Mouse (Mus musculus): ENCODE results near the gene Calhm6. TPM values are rescaled to one million over a fixed set of nuclear protein-coding genes. Genes with fewer than 3 reads are reported as not detected.

The Calhm6 gene
- polyA plus RNA-seq, 1 experiment, result 0.05 TPM

GRCm38 (mm10) chr10:34091888-34092287 is 35.9 kb downstream of the Calhm6 start:
- Histone ChIP-seq H3K4me2 (ENCODE audit: low read depth) (no peak overlapping the region), H3ac (ENCODE audit: control insufficient read depth, insufficient read length) (no peak overlapping the region), H3K27me3 (ENCODE audit: control insufficient read depth, insufficient read depth, insufficient read length) (no peaks in the 10 kb centered on the region), H3K4me3 (no peak overlapping the region), H3K79me2 (ENCODE audit: control insufficient read depth, insufficient read depth) (no peaks in the 10 kb centered on the region), H3K36me3 (ENCODE audit: control insufficient read depth, insufficient read depth) (no peaks in the 10 kb centered on the region)
- TF ChIP-seq POLR2AphosphoS2 (IDR thresholded peaks at IDR 0.05; ENCODE audit: insufficient read length, low read depth) (no peak), MYOD1 (IDR thresholded peaks at IDR 0.05; ENCODE audit: control insufficient read depth in 1 of 3, insufficient read length in 2 of 3, low read depth in 2 of 3) (no peak), TCF12 (IDR thresholded peaks at IDR 0.05; ENCODE audit: insufficient read depth, poor library complexity, severe bottlenecking) (no peak), POLR2A (IDR thresholded peaks at IDR 0.05; ENCODE audit: insufficient read length, low read depth) (no peak), E2F4 (IDR thresholded peaks at IDR 0.05; ENCODE audit: insufficient read depth) (no peak), REST (IDR thresholded peaks at IDR 0.05; ENCODE audit: insufficient read depth, insufficient read length) (no peak), SRF (IDR thresholded peaks at IDR 0.05; ENCODE audit: control insufficient read depth, insufficient read length, low read depth) (no peak), MYOG (IDR thresholded peaks at IDR 0.05; ENCODE audit: control insufficient read depth in 1 of 3, insufficient read depth in 1 of 3, insufficient read length in 2 of 3, low read depth in 2 of 3) (no peak), TCF3 (IDR thresholded peaks at IDR 0.05; ENCODE audit: insufficient read length, low read depth) (no peak), USF1 (IDR thresholded peaks at IDR 0.05; ENCODE audit: low read depth) (no peak), CEBPB (IDR thresholded peaks at IDR 0.05; ENCODE audit: insufficient read depth, poor library complexity, severe bottlenecking) (no peak), MAX (IDR thresholded peaks at IDR 0.05; ENCODE audit: low read depth) (no peak)

GRCm38 (mm10) chr10:34090481-34090880 is 37.3 kb downstream of the Calhm6 start:
- Histone ChIP-seq H3K27me3 (ENCODE audit: control insufficient read depth, insufficient read depth, insufficient read length) (no peaks in the 10 kb centered on the region), H3K36me3 (ENCODE audit: control insufficient read depth, insufficient read depth) (no peaks in the 10 kb centered on the region), H3K4me2 (ENCODE audit: low read depth) (no peak overlapping the region), H3K4me3 (no peak overlapping the region), H3ac (ENCODE audit: control insufficient read depth, insufficient read length) (no peak overlapping the region), H3K79me2 (ENCODE audit: control insufficient read depth, insufficient read depth) (no peaks in the 10 kb centered on the region)
- TF ChIP-seq MYOD1 (IDR thresholded peaks at IDR 0.05; ENCODE audit: control insufficient read depth in 1 of 3, insufficient read length in 2 of 3, low read depth in 2 of 3) (no peak), SRF (IDR thresholded peaks at IDR 0.05; ENCODE audit: control insufficient read depth, insufficient read length, low read depth) (no peak), POLR2A (IDR thresholded peaks at IDR 0.05; ENCODE audit: insufficient read length, low read depth) (no peak), MAX (IDR thresholded peaks at IDR 0.05; ENCODE audit: low read depth) (no peak), TCF3 (IDR thresholded peaks at IDR 0.05; ENCODE audit: insufficient read length, low read depth) (no peak), TCF12 (IDR thresholded peaks at IDR 0.05; ENCODE audit: insufficient read depth, poor library complexity, severe bottlenecking) (no peak), E2F4 (IDR thresholded peaks at IDR 0.05; ENCODE audit: insufficient read depth) (no peak), REST (IDR thresholded peaks at IDR 0.05; ENCODE audit: insufficient read depth, insufficient read length) (no peak), CEBPB (IDR thresholded peaks at IDR 0.05; ENCODE audit: insufficient read depth, poor library complexity, severe bottlenecking) (no peak), USF1 (IDR thresholded peaks at IDR 0.05; ENCODE audit: low read depth) (no peak), MYOG (IDR thresholded peaks at IDR 0.05; ENCODE audit: control insufficient read depth in 1 of 3, insufficient read depth in 1 of 3, insufficient read length in 2 of 3, low read depth in 2 of 3) (no peak), POLR2AphosphoS2 (IDR thresholded peaks at IDR 0.05; ENCODE audit: insufficient read length, low read depth) (no peak)

GRCm38 (mm10) chr10:34089517-34089916 is 38.3 kb downstream of the Calhm6 start:
- Histone ChIP-seq H3K4me2 (ENCODE audit: low read depth) (no peak overlapping the region), H3K79me2 (ENCODE audit: control insufficient read depth, insufficient read depth) (no peaks in the 10 kb centered on the region), H3K36me3 (ENCODE audit: control insufficient read depth, insufficient read depth) (no peaks in the 10 kb centered on the region), H3K27me3 (ENCODE audit: control insufficient read depth, insufficient read depth, insufficient read length) (no peaks in the 10 kb centered on the region), H3ac (ENCODE audit: control insufficient read depth, insufficient read length) (no peak overlapping the region), H3K4me3 (no peak overlapping the region)
- TF ChIP-seq MYOD1 (IDR thresholded peaks at IDR 0.05; ENCODE audit: control insufficient read depth in 1 of 3, insufficient read length in 2 of 3, low read depth in 2 of 3) (no peak), MAX (IDR thresholded peaks at IDR 0.05; ENCODE audit: low read depth) (no peak), MYOG (IDR thresholded peaks at IDR 0.05; ENCODE audit: control insufficient read depth in 1 of 3, insufficient read depth in 1 of 3, insufficient read length in 2 of 3, low read depth in 2 of 3) (no peak)

DNA sequence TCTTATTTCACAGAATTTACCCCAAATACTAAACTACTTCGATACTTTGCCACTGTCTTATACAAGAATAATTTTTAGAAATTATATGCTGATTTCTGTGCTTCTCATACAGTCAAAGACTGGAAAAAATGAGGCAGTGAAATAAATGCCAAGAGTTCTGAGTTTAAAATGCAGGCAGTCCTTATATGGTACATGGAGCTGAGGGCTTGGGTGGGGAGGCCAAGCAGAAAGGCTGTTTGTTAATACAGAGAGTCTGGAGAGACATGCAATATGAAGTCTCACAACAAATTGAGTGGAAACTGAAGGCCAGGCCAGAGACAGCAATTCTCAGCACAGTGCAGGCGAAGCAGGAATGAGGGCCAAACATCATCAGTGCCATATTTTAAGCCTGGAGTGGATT is 39.3 kb downstream of the Calhm6 start:
- TF ChIP-seq TCF3 (IDR thresholded peaks at IDR 0.05; ENCODE audit: insufficient read length, low read depth) (no peak), TCF12 (IDR thresholded peaks at IDR 0.05; ENCODE audit: insufficient read depth, poor library complexity, severe bottlenecking) (no peak), MYOD1 (IDR thresholded peaks at IDR 0.05; ENCODE audit: control insufficient read depth in 1 of 3, insufficient read length in 2 of 3, low read depth in 2 of 3) (no peak), REST (IDR thresholded peaks at IDR 0.05; ENCODE audit: insufficient read depth, insufficient read length) (no peak), MYOG (IDR thresholded peaks at IDR 0.05; ENCODE audit: control insufficient read depth in 1 of 3, insufficient read depth in 1 of 3, insufficient read length in 2 of 3, low read depth in 2 of 3) (no peak), SRF (IDR thresholded peaks at IDR 0.05; ENCODE audit: control insufficient read depth, insufficient read length, low read depth) (no peak), POLR2A (IDR thresholded peaks at IDR 0.05; ENCODE audit: insufficient read length, low read depth) (no peak), USF1 (IDR thresholded peaks at IDR 0.05; ENCODE audit: low read depth) (no peak), POLR2AphosphoS2 (IDR thresholded peaks at IDR 0.05; ENCODE audit: insufficient read length, low read depth) (no peak), E2F4 (IDR thresholded peaks at IDR 0.05; ENCODE audit: insufficient read depth) (no peak), CEBPB (IDR thresholded peaks at IDR 0.05; ENCODE audit: insufficient read depth, poor library complexity, severe bottlenecking) (no peak), MAX (IDR thresholded peaks at IDR 0.05; ENCODE audit: low read depth) (no peak)
- H3K36me3 ChIP-seq (ENCODE audit: control insufficient read depth, insufficient read depth), result no peaks in the 10 kb centered on the region
- no peaks in the 10 kb centered on the region for H3K79me2 ChIP-seq (ENCODE audit: control insufficient read depth, insufficient read depth)
- H3K4me2 ChIP-seq (ENCODE audit: low read depth), result no peak overlapping the region
- no peak overlapping the region for H3ac ChIP-seq (ENCODE audit: control insufficient read depth, insufficient read length)
- no peak overlapping the region for H3K4me3 ChIP-seq
- no peaks in the 10 kb centered on the region for H3K27me3 ChIP-seq (ENCODE audit: control insufficient read depth, insufficient read depth, insufficient read length)

GRCm38 (mm10) chr10:34086514-34086913 is 41.3 kb downstream of the Calhm6 start:
- Histone ChIP-seq H3K36me3 (ENCODE audit: control insufficient read depth, insufficient read depth) (no peaks in the 10 kb centered on the region), H3K4me3 (no peak overlapping the region), H3K27me3 (ENCODE audit: control insufficient read depth, insufficient read depth, insufficient read length) (no peaks in the 10 kb centered on the region), H3K79me2 (ENCODE audit: control insufficient read depth, insufficient read depth) (no peaks in the 10 kb centered on the region), H3K4me2 (ENCODE audit: low read depth) (no peak overlapping the region), H3ac (ENCODE audit: control insufficient read depth, insufficient read length) (no peak overlapping the region)
- no peak for TF ChIP-seq MAX (IDR thresholded peaks at IDR 0.05; ENCODE audit: low read depth)

Other genes starting within 250 kb of the Calhm6 start
- 0.01 TPM for gene Rsph4a, start 222.9 kb downstream of the Calhm6 start, polyA plus RNA-seq (2012; fragmentation: generic; extraction: Trizol)
- gene Zup1, start 176.7 kb downstream of the Calhm6 start, polyA plus RNA-seq (2012; fragmentation: generic; extraction: Trizol), result 2.2 TPM
- 83.6 TPM for gene Rwdd1, start 108.4 kb downstream of the Calhm6 start, polyA plus RNA-seq (2012; fragmentation: generic; extraction: Trizol)
- not detected for gene Trappc3l, start 90.4 kb downstream of the Calhm6 start, polyA plus RNA-seq (2012; fragmentation: generic; extraction: Trizol)
- not detected for gene Calhm4, start 83.7 kb downstream of the Calhm6 start, polyA plus RNA-seq (2012; fragmentation: generic; extraction: Trizol)
- gene Calhm5, start 31.5 kb downstream of the Calhm6 start, polyA plus RNA-seq (2012; fragmentation: generic; extraction: Trizol), result 0.08 TPM
- 7.6 TPM for gene Dse, start 79.7 kb upstream of the Calhm6 start, polyA plus RNA-seq (2012; fragmentation: generic; extraction: Trizol)
- 26.4 TPM for gene Tspyl1, start 154.2 kb upstream of the Calhm6 start, polyA plus RNA-seq (2012; fragmentation: generic; extraction: Trizol)
- gene Tspyl4, start 169.5 kb upstream of the Calhm6 start, polyA plus RNA-seq (2012; fragmentation: generic; extraction: Trizol), result 6.0 TPM

Measured in myocyte (in vitro differentiated cells).